Mouse (Mus musculus) limb, embryonic 11.5 days (tissue): ENCODE data around the gene Aktip. TPM values are rescaled to one million over a fixed set of nuclear protein-coding genes. Genes with fewer than 3 reads are reported as not detected.

Source experiments
- ATAC-seq: fragments of 200-750 bp; cut with Nextera tagmentation; 2 replicates; pipeline ENCODE4 v1.8.0; 2017; ENCODE audit warnings: low read depth; ENCODE audit not compliant: insufficient number of reproducible peaks, low FRiP score, low TSS enrichment
- DNase-seq: peaks from one replicate; pipeline ENCODE4 v3.0.0-alpha.2; 2015; ENCODE audit warnings: low spot score
- H3K27ac ChIP-seq: fragments of 300-500 bp; sonication (generic); replicated peaks from 2 replicates; pipeline ENCODE4 v1.5.1; 2014; ENCODE audit warnings: low read depth, mild to moderate bottlenecking, low read length
- H3K27me3 ChIP-seq: fragments of 300-500 bp; sonication (generic); 2 replicates; pipeline ENCODE4 v1.6.1; 2014; ENCODE audit warnings: mild to moderate bottlenecking, low read length, mixed read lengths; ENCODE audit not compliant: control insufficient read depth, insufficient read depth
- H3K36me3 ChIP-seq: fragments of 300-500 bp; sonication (generic); 2 replicates; pipeline ENCODE4 v1.6.1; 2014; ENCODE audit warnings: mild to moderate bottlenecking, low read length, moderate library complexity, mixed read lengths; ENCODE audit not compliant: control insufficient read depth, insufficient read depth
- H3K4me1 ChIP-seq: fragments of 300-500 bp; sonication (generic); 2 replicates; pipeline ENCODE4 v1.6.1; 2014; ENCODE audit warnings: low read length, mixed read lengths; ENCODE audit not compliant: control insufficient read depth, insufficient read depth
- H3K4me2 ChIP-seq: fragments of 300-500 bp; sonication (generic); 2 replicates; pipeline ENCODE4 v1.6.1; 2014; ENCODE audit warnings: low read depth, mild to moderate bottlenecking, moderate library complexity; ENCODE audit not compliant: severe bottlenecking
- H3K4me3 ChIP-seq: fragments of 300-500 bp; sonication (generic); 2 replicates; pipeline ENCODE4 v1.5.1; 2014; ENCODE audit warnings: low read depth, low read length
- H3K9ac ChIP-seq: fragments of 300-500 bp; sonication (generic); 2 replicates; pipeline ENCODE4 v1.6.1; 2014; ENCODE audit warnings: mild to moderate bottlenecking, low read length
- H3K9me3 ChIP-seq: fragments of 300-500 bp; sonication (generic); 2 replicates; pipeline ENCODE4 v1.6.1; 2016; ENCODE audit warnings: low read length; ENCODE audit not compliant: control insufficient read depth
- WGBS: fragments of 180-500 bp; shearing (Covaris S2); extraction: QIAGEN DNeasy Blood & Tissue Kit; methylation state at CpG from one replicate; pipeline ENCODE4 v1.1.7; 2014; 5-methylcytosine and 5-hydroxymethylcytosine counted together
- polyA plus RNA-seq: library from polyadenylated mRNA; unstranded; fragments of >200 nt; fragmentation: Nextera tagmentation; extraction: Ambion mirVana; gene quantifications from 2 replicates; pipeline ENCODE4 v1.2.1, GENCODE M21; 2014

Aktip gene
- polyA plus RNA-seq, 1 experiment from 2014 or later, result 45.4 TPM

DNA sequence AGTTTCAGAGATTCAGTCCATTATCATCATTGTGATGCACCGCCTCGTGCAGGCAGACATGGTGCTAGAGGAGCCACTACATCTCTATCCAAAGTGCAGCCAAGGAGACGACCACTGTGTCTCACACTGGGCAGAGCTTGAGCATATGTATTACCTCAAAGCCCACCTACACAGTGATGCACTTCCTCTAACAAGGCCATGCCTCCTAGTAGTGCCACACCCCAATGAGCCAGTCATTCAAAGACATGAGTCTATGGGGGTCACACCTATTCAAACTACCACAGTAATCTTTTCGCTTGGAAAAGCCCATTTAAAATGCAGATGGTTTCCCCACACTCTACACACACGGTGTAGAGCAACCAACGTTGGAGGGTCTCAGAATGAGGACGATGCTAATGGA is 48.2 kb downstream of the Aktip start:
- no peak overlapping the region for H3K4me2 ChIP-seq
- no peaks in the 10 kb centered on the region; the same call in 1 of the 2 replicates for H3K9me3 ChIP-seq
- no peak for ATAC-seq
- H3K27ac ChIP-seq, result no peak overlapping the region
- H3K4me3 ChIP-seq, result no peak overlapping the region
- no peak overlapping the region for H3K9ac ChIP-seq
- no peak for DNase-seq
- no peaks in the 10 kb centered on the region for H3K27me3 ChIP-seq
- no peaks in the 10 kb centered on the region for H3K36me3 ChIP-seq
- H3K4me1 ChIP-seq, result peaks cover 5% of the 10 kb centered on the region; the same call in 1 of the 2 replicates
- 92% methylated on average over 7 of the region's 7 CpGs for WGBS

DNA sequence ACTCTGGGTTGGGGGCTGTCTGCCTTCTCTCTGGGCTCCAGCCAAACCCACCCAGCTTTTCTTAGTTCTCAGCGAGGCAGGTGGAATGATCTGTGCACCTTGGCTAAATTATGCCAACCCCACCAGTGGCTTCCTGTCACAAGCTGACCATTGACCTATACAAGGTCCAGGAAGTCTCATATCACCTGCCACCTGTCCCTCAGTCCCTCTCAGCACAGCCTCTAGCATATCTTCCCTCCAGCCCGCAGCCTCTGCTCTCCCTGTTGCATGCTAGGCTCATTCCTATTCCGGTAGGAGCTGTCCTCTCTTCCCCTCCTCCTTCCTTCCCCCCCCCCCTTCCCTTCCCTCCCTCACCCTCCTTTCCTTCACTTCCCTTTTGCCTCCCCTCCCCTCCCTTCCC is 50.5 kb downstream of the Aktip start:
- Histone ChIP-seq H3K4me1 (peaks cover 5% of the 10 kb centered on the region; the same call in 1 of the 2 replicates), H3K4me3 (no peak overlapping the region), H3K27ac (no peak overlapping the region), H3K4me2 (no peak overlapping the region), H3K36me3 (no peaks in the 10 kb centered on the region), H3K9me3 (no peaks in the 10 kb centered on the region; the same call in 1 of the 2 replicates), H3K9ac (no peak overlapping the region), H3K27me3 (no peaks in the 10 kb centered on the region)
- WGBS, result 63% methylated on average over 3 of the region's 3 CpGs
- no peak for ATAC-seq
- DNase-seq, result no peak

DNA sequence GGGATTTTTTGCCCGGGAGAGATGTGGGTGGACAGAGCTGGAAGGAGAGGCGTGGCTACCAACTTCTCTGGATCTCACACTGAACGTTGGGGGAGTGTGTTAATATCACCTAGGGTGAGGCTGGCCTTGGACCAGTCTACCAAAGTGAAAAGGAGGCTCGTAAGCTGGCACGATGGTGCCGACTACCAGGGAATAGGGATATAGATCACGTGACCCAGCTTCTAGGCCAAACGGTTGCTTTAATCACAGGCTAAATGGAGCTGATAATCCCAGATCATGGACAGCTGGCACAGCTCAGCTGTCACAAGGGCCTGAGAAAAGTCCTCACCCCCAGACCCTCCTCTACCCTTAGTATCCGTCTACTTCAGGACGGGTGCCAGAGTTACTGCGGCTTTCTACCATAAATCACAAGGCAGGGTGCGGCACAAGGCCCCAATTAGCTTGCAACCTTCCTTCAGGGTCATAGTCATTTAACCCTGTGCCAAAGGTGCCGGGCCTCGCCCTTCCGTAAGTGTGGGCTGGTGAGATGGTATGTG is 51.1 kb downstream of the Aktip start:
- ATAC-seq, result no peak
- 30% methylated on average over 15 of the region's 15 CpGs for WGBS
- Histone ChIP-seq H3K9ac (no peak overlapping the region), H3K9me3 (no peaks in the 10 kb centered on the region), H3K27me3 (no peaks in the 10 kb centered on the region), H3K36me3 (no peaks in the 10 kb centered on the region), H3K4me2 (0 out of 2 replicates have a peak overlapping the region, but pooled peaks have one; percentile 19), H3K4me1 (peaks cover 5% of the 10 kb centered on the region; the same call in 1 of the 2 replicates), H3K27ac (no peak overlapping the region), H3K4me3 (no peak overlapping the region)
- no peak for DNase-seq

DNA sequence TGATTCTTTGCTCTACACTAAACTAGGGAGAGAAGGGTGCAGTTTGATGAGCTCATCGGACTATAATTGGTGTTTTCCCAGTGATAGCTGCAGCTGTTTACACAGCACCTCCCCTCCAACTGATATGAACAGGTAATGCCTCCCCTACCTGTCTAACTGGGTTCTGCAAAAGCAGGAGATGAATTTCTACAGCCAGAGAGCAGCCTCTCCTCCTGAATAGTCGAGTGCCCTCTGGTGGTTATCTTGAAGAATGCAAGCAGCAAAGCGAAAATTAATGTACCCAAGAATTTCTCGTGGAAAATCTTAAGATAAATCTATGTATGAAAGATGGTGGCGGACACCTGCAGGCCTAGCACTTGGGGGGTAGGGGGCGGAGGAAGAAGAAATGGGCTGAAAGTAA is 52.1 kb downstream of the Aktip start:
- Histone ChIP-seq H3K4me2 (no peak overlapping the region), H3K27ac (no peak overlapping the region), H3K9ac (no peak overlapping the region), H3K4me1 (peaks cover 5% of the 10 kb centered on the region; the same call in 1 of the 2 replicates), H3K9me3 (no peaks in the 10 kb centered on the region), H3K36me3 (no peaks in the 10 kb centered on the region), H3K27me3 (no peaks in the 10 kb centered on the region), H3K4me3 (no peak overlapping the region)
- WGBS, result 11% methylated on average over 6 of the region's 6 CpGs
- ATAC-seq (no peak), DNase-seq (peak; percentile 40)

GRCm38 (mm10) chr8:91140828-91141227 is 58.9 kb downstream of the Aktip start:
- Histone ChIP-seq H3K9me3 (no peaks in the 10 kb centered on the region), H3K27ac (no peak overlapping the region), H3K9ac (no peak overlapping the region), H3K4me3 (no peak overlapping the region), H3K27me3 (no peaks in the 10 kb centered on the region), H3K4me1 (no peaks in the 10 kb centered on the region), H3K36me3 (no peaks in the 10 kb centered on the region), H3K4me2 (no peak overlapping the region)
- DNase-seq (no peak), ATAC-seq (no peak)
- 89% methylated on average over 4 of the region's 4 CpGs for WGBS

DNA sequence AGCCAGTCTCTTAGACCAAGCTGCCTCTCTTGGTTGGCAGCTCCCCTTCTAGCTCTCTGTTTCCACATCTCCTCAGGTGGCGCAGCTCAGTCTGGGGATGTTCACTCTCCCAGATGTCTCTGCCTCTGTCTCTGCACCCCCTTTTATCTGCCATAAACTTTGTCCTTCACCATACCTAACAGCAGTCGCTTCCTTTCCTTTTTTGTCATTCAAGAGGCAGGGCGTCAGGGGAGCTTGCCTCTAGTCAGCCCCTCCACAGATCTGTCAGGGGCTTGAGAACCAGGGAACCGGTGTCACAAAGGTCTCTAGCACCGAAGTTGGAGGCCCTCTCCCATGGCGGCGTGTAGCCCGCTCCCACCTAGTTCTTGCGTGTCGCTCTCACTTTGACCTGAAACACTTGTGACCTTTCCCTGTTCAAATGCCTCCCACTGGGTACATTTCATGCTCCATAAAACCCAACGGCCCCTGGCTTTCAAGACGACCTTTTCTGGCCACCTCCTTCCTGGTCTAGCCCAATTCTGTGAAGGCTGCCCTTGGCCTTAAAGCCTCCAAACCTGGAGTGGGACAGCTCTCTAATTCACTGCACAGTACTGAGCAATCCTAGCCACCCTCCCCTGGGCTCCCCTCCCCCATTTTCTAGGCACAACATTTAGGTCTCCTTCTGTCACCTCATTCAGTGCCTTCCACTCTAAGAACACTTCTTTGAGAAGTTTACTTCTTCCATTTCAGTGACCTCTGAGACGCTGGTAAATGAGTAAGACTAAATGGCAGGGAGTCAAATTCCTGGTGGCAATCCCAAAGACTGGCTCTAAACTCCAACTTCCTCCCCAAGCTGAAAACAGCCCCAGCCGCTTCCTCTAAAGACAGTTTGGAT is 64.2 kb downstream of the Aktip start:
- H3K4me2 ChIP-seq, result no peak overlapping the region
- no peak overlapping the region for H3K4me3 ChIP-seq
- no peak overlapping the region for H3K27ac ChIP-seq
- H3K4me1 ChIP-seq, result peaks cover 5% of the 10 kb centered on the region; the same call in 1 of the 2 replicates
- DNase-seq (no peak), ATAC-seq (no peak)
- 67% methylated on average over 14 of the region's 14 CpGs for WGBS
- no peaks in the 10 kb centered on the region for H3K36me3 ChIP-seq
- no peaks in the 10 kb centered on the region for H3K27me3 ChIP-seq
- H3K9ac ChIP-seq, result no peak overlapping the region; the same call in 1 of the 2 replicates
- no peaks in the 10 kb centered on the region for H3K9me3 ChIP-seq

DNA sequence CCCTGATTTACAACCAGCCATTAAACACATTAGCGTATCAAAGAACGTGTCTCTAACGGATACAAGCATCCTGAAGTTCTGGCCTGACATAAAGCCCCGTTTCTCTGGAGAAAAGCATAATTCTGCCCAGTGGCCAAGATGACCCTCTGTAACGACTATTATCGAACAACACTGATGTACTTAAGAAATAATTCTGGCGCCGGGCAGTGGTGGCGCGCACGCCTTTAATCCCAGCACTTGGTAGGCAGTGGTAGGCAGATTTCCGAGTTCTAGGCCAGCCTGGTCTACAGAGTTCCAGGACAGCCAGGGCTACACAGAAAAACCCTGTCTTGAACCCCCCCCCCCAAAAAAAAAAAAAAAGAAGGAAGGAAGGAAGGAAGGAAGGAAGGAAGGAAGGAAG is 65.1 kb downstream of the Aktip start:
- 48% methylated on average over 12 of the region's 12 CpGs for WGBS
- Histone ChIP-seq H3K4me2 (peak overlapping the region; percentile 47), H3K9me3 (no peaks in the 10 kb centered on the region), H3K36me3 (no peaks in the 10 kb centered on the region), H3K9ac (no peak overlapping the region), H3K4me3 (peak overlapping the region; percentile 87), H3K4me1 (peaks cover 5% of the 10 kb centered on the region; the same call in 1 of the 2 replicates), H3K27me3 (no peaks in the 10 kb centered on the region), H3K27ac (no peak overlapping the region)
- DNase-seq (no peak), ATAC-seq (no peak)

DNA sequence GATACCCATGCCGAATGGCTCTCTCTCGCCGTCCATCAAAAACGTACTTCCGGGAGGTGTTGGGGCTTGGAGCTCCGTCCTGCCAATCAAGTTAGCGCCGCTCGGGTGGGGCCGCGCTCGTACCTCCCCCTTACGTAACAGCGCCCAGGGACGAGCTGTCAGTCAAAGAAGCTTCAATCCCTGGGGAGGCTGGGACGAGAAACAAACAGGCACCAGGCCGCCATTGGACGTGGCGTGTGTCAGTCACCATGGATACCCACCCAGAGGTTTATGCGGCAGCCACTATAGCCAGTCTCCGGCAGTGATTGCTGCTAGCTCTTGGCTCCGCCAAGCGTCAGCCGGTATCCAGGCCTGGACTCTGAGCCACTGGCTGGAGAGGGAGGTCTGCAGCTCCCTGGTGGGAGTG is 65.7 kb downstream of the Aktip start:
- no peaks in the 10 kb centered on the region for H3K27me3 ChIP-seq
- H3K9me3 ChIP-seq, result no peaks in the 10 kb centered on the region
- H3K4me3 ChIP-seq, result peak overlapping the region; percentile 87
- H3K27ac ChIP-seq, result 0 out of 2 replicates have a peak overlapping the region, but pooled peaks have one; percentile 44
- H3K9ac ChIP-seq, result peak overlapping the region; percentile 13; the same call in 1 of the 2 replicates
- H3K4me2 ChIP-seq, result peak overlapping the region; percentile 47
- peaks cover 5% of the 10 kb centered on the region; the same call in 1 of the 2 replicates for H3K4me1 ChIP-seq
- H3K36me3 ChIP-seq, result no peaks in the 10 kb centered on the region
- DNase-seq, result peak; percentile 98
- ATAC-seq, result peak; percentile 99
- 0% methylated on average over 24 of the region's 24 CpGs for WGBS
